Mouse (Mus musculus): ENCODE data around the gene App.

Gene App

DNA sequence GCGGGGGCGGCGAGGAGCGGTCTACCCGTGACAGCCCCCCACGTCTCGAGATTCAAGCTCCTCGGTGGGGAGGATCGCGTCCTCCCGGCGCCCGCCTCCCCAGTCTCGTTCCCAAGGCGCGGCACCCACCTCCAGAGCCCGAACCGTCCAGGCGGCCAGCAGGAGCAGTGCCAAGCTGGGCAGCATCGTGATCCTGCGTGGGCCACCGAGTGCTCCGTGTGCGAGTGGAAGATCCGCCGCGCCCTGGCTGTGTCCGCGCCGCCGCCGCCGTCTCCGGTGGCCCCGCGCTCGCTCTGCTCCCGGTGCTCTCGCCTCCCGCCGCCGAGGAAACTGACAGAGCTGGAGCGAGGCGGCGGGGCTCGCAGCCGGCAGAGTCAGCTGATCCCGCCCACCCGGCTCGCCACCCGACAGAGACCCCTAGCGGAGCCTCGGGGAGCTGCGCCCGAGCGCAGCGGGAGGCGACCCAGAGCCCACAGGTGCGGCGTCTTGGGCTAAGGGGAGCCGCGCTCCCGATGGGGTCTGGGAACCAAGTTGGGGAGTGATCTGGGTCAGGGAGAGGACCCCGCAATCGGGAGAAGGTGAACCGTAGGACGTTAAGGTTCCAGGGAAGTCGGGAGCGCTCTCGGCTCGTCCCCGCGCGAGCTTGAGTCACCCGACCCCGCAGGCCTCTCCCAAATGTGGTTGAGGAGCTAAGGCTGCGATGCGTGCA, at the start of gene App:
TSS of gene App (minus strand) at position 394 of the 709 bp plus-strand sequence.
- peak; percentile 79 for DNase-seq (ENCODE audit: low read depth, low spot score)

DNA sequence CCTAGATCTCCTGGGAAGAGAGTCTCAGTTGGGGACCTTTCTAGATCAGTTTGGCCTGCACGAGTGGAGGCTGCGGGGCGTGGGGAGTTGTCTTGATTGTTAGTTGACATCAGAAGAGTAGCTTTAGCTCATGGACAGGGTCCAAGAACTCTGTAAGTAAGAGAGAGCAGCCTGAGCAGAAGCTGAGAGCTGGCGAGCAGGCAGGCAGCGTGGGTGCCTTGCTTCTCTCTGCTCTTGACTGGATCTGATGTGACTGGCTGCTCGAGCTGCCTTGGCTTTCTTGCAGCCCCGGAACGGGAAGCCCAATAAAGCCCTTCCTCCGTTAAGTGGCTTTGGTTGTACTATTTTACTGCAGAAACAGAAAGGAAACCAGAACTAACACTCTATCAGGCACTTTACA, 42.3 kb upstream of the App start:
- no peak for DNase-seq (ENCODE audit: low read depth, low spot score)

DNA sequence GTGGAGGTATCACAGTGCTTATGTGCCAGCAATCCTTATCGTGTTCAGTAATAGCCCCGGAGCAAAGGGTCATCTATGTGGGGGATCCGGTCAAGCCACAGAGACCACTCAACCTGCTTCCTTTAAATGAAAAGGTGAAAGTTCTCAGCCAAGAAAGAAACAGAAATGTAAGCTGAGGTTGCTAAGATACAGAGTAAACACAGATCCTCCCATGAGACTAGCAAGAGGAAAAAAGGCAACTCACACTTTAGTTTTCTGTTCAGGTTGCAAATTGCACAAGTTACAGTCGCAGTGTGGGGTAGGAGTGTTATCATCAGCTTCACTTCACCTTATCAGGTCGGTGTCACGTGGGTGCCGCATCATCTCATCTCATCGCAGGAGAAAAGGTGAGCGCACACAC, 41.6 kb upstream of the App start:
- no peak for DNase-seq (ENCODE audit: low read depth, low spot score)

DNA sequence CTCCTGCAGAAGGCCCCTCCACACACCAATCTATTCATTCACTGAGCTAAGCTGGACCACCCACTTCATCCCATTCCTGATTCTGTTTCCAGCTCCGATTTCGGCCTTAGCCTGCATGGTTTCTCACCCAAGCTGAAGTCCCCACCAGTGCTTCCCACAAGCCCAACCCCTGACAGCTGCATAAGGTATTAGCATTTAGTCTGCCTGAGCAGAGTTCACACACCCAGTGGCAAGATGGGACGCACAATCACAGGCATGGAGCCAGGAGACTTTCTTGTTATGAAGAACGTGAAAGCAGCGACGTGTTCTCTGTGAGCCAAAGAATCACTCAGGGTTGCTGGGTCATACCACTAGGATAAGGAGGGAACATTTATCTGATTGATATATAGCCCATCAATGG, 22.1 kb upstream of the App start:
- no peak for DNase-seq (ENCODE audit: low read depth, low spot score)

DNA sequence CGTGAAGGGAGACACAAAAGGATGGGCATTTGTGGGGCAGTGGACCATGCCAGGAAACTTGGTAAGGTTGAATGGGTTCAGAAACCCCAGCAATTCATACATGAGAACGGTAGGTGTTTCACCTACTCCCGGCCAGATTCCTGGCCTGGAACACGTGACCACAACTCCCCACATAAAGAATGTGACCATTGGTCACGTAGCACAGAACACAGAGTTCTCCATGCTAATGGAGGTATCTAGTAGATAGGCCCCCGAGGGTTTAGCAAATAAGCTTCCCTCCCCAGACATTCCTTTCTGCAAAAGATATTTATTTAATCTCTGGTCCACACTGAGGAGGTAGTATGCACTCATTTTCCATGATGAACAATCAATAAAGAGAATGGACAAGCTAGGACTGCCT, 21.6 kb upstream of the App start:
- no peak for DNase-seq (ENCODE audit: low read depth, low spot score)

DNA sequence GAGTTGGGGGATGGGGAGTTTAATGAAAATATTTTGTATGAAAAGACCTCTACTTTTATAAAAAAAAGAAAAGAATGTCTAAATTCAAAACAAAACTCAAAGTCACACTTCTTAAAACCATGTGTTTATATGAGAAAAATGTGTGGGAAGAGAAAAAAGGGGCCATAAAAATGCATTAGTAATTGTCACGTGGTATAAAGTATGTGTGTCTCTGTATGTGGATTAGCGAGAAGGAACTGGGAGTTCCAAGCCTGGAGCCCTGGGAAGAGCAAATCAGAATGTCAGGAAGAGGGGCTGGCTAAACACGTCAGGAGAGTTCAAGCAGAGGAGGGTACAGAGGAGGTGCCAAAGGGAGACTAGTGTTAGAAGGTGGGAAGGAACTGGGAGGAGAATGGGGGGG, 7.9 kb upstream of the App start:
- no peak for DNase-seq (ENCODE audit: low read depth, low spot score)

DNA sequence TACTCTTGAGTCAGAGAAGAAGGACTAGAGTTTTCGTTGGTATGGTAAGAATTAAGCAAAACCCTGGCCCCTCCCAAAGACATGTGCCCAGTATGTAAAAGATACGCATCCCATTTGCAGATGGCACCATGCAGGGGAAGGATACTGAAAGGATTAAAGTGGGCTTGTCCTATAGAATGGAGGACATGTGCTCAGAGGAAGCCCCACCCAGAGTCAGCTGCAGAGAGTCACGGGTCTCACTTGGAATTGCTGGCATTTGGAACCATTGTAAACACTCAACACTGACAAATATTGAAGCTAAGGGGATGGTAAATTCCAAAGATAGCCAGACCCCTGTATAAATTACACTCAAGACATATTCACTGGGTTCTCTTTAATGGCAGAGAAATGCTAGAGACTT, 7.1 kb upstream of the App start:
- DNase-seq (ENCODE audit: low read depth, low spot score): peak; percentile 10

DNA sequence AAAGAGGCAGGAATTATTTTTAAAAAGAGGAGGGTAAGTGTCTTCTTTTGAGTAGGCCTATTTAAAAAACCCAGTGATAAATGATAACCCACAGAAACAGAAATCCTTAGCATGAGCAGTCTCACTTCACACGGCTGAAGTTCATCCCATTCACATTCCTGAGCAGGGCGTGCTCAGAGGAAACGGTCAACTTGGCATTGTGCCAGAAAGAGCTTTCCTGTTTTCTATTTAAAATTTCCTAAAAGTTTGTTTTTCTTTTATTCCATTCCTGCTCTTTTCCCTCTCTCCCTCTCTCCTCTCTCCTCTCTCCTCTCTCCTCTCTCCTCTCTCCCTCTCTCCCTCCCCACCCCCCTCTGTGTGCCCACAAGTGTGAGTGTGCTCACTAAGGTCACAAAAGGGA, 3.1 kb upstream of the App start:
- peak; percentile 43 for DNase-seq (ENCODE audit: low read depth, low spot score)

DNA sequence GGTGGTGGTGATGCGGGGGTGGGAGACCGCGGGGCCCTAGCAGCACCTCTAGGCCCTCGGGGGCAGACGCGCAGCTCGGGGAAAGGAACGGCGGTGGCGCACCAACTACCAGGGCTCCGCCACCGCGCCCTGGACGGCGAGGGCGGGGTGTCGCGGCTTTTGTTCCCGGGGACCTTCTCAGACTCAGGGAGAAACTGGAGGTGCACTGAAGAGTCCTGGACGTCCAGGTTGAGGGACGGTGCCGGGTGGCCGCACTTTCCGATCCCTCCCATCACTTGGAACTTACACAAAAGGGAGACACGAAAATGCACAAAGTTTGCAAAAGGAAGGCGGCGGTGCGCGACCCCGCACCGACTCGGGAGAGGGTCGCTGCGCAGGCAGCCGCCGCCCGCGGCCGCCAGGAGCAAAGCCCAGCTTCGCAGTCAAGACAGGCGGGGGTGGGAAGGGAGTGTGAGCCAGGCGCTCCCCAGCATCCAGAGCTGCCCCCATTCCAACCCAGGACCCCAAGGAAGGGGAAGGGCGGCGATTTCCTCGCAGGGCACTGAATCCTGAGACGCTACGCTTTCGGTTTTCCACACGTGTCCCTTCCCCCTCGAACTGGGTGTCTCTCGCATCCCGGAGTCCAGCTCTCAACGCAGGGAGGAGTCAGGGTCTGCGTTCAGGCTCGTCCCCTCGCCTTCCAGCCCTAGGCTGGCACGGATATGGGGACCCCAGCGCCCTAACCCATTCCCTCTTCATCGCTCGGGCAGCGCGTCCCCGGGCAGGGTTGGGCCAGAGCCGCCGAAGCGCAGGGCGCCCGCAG, 794 bp downstream of the App start:
- peak; percentile 54 for DNase-seq (ENCODE audit: low read depth, low spot score)

DNA sequence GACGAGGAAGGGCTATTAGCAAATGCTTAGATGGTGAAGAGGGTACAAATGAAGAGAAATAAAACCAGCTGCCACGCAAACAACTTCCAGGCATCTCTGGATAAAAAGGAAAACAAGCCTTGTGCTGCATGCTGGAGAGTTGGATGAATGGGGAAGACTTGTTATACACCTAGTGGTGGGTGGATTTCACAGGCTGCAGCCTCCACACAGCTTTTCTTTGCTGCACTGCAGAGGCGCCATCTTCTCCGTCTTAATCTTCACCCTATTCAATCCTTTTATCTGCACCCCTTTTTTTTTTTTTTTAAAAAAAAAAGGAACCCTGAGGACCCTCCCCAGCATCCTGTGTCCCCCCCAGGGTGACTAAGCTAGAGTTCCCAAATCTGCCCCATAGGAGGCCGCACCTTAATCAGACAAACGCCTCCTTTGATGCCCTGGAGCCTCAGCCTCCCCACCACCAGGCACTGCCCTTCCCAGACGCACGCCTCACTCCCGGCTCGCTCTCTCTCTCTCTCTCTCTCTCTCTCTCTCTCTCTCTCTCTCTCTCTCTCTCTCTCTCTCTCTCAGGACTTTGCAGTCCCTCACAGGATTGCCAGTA, 1.5 kb downstream of the App start:
- peak; percentile 59 for DNase-seq (ENCODE audit: low read depth, low spot score)

DNA sequence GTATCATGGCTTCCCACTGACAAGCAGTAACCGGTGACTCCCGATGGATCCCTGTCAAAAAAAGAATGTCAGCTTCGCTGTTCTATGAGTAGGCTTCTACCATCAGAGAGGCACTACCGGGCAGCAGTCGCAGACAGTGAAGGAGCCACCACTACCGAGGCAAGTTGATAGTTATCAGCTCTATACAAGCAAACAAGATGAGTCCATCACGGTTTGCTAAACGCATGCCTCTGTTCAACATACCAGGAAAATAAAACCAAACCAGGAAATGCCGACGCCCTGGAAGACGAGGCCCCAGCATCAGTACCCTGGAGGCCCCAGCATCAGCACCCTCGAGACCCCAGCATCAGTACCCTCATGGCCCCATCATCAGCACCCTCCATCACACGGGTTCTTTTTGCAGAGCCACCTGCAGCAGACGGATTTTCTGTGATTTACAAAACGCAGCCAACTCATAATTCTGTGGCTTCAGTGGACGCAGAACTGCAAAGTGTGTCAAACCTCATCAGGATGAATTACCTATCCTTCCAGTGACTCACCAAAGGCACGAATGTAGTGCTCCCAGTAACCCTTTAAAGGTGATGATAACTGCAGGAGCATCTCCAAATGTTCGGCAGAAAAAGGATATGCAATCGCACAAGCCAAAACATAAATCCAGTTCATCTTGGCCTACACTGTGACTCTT, 2.6 kb downstream of the App start:
- no peak for DNase-seq (ENCODE audit: low read depth, low spot score)

DNA sequence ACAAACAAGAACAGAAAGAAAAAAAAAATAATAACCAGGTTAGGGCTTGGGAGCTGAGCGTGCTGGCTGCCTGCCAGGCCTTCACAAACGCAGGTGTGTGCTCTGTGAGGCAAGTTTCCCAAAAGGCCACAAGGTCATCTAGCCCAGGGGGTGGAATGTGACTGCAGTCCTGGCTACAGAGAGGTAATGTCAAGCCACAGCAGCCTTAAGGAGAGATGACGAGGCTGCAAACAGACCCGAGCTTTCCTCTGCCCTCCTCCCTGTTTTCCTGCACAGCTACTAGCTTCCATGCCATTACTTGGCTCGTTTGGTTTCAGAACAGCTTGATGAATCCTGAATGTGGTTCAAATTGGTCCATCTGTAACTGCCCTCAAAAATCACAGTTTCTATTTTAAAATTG, 4.7 kb downstream of the App start:
- DNase-seq (ENCODE audit: low read depth, low spot score): no peak

DNA sequence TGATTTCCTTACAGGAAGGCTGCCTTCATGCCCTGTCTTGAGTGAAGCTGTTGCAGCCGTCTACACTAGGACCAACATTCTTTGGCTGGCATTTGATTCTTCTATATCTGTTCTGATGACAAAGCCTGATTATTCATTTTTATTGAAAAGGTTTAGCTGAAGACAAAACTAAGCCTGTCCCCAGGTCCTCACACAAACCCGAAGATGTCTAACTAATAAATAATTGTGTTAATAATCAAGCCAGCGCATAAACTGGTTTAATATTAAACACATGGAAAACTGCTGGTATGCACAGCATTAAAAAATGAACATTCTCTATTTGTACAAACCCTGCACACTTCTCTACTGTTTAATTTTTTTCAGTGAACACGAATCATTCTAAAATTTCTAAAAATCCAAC, 7.4 kb downstream of the App start:
- no peak for DNase-seq (ENCODE audit: low read depth, low spot score)

DNA sequence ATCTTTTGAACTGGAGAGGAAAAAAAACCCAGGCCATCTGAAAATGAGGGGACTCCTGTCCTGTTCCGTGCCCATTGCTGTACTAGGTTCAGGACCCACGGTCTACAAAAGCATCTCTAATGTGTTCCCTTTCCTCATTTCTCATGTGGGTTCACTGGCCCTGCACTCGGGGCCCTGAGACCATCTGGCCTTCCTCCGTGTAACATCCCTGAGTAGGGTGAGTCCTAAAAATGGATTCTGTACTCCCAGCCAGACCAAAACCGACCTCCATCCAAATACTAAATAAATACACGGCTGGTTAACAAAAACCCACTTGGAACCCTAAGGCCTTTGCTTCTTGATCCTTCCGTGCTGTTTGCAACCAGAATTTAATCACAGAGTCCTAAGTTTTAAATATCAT, 7.9 kb downstream of the App start:
- DNase-seq (ENCODE audit: low read depth, low spot score): no peak

DNA sequence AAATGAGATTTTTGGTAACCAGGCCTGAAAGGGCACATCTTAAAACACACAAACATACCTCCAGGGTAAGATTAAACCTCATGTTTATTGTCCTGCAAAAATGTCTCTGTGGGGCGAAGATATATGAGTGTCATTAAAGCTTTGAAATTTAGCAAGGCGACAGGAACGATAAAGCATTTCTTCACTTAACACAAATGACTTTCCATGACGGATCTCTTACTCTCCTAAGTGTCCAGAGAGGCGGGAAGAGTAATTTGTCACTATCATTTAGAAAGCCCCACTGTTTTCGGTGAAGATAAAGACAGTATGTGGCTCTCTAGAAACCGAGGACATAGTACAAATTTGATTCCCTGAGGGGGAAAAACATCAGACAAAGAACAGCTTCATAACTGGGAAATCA, 8.4 kb downstream of the App start:
- DNase-seq (ENCODE audit: low read depth, low spot score): no peak

DNA sequence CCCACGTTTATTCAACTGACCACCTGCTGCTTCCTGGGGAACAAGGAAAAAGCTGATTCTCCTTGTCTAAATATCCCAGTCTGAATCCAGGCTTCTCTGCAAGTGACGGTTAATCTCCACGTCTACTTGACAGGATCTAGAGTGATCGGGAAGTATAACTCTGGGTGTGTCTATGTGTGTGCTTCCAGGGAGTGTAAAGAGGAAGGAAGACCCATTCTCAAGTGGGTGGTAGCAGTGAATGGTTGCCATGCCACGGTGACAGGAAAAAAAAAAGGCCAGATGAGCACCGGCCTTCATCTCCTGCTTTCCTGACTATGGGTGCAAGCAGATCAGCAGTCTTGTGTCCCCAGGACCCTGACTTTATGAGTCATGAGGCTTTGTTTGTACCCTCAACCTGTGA, 10.8 kb downstream of the App start:
- no peak for DNase-seq (ENCODE audit: low read depth, low spot score)

DNA sequence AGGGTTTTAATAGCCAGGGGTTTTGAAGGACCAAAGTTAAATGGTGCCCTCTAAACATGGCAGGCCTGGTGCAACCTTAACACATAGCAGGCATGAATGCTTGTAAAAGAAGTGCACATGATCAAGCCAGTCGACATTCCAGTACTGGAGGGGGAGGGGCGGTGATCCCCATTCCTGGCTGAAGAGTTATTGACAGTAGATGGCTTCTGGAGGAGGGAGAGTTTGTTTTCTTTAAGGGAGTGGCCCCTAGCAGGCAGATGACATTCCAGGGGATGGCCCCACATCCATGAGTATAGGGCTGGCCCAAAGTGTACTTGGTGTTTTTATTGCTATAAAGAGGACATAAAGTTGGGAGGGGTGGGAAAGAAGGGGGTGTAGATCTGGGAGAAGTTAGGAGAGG, 13.4 kb downstream of the App start:
- peak; percentile 35 for DNase-seq (ENCODE audit: low read depth, low spot score)

DNA sequence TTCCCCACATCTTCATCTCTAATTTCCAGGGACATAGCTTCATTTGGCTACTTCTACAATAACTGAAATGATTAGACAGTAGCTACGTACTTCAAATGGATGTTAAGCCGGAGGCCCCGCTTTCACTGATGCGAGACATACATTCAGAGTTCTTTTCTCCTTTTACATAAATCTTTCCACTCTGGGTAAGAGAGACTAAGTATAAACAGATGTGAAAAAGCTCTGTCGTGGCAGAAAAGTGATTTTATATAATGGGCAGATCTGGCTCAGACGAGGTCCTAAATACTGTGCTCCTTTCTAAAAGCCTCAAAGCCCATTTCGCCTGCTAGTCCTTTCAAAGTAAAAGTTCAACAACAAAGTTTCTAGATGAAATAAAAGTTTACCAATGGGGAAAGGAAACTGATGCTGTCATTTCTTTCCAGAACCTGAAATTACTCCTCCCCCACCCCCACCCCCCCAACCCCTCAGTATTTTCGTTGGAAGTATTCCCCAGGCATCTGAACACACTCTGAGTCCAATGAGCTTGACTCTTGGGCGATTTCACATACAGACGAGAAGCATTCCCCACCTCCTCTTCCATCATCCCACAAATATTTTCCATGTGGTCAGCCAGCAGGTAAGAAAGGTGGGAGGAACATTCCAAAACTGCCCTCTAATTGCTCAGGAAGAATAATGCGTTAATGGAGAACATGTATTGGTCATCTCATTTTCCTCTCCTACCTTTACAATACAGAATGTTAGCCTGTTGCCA, 15.6 kb downstream of the App start:
- no peak for DNase-seq (ENCODE audit: low read depth, low spot score)

DNA sequence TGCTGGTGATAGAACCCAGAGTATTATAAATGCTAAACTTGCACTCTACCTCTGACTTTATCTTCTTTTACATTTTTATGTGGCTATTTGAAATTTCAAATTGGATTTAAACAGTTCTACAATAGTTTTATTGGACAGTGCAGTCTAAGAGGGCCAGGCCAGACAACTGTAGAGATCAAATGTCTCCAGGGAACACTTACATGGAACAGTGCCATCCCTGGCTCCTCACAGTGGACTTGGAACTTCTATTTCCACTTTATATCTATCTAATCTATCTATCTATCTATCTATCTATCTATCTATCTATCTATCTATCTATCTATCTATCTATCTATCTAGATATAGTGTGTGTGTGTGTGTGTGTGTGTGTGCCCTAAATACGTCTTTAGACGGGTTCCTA, 16.4 kb downstream of the App start:
- no peak for DNase-seq (ENCODE audit: low read depth, low spot score)

DNA sequence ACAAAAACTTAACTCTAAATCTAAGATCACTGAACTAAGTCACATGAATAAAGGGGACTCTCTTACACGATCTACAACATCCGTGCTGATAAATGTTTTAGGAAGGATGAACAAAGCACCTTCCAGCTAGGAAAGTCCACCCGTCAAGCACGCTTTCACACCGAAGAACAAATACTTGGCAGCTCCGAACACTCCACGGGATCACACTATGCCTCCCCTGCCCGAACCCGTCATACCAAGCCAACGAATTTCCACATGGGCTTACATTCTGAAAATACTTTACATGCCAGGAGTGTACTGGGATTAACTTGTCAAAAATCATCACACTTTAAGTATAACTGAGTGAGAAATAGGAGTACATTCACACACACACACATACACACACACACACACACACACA, 17.7 kb downstream of the App start:
- DNase-seq (ENCODE audit: low read depth, low spot score): no peak

DNA sequence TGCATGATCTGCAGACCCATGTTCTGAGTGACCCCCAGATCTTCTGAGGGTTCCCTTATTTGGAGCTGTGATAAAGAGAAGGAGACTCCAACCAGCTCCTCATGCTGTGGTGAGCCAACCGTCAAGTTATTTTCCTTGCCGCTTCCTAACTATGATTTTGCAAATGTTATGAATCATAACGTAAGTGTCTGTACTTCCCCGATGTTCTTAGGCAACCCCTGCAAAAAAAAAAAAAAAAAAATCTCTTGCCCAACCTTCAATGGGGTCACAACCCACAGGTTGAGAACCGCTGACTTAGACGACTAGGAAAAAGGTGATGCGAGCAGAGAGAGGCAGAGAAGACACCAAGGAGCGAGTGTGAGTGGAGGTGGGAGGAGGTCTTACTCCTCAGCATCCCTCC, 21.1 kb downstream of the App start:
- no peak for DNase-seq (ENCODE audit: low read depth, low spot score)

DNA sequence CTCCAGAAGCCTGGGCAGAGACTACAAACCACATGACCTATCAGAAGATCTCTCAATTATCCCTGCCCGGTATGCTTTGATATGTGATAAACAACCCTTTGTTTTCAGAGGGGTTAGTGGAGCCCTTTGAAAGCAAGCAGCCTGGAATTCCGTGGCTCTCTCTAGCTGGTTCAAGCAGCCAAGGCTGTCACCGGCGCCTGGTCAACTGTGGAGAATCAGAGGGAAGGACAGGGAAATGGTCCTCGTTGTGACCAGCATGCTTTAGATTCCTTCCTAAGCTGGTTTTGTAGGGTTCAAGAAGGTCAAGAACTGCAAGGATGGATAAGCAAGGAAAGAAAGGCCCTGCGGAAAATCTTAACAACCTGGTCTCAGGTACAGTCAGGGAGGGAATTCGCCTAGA, 21.9 kb downstream of the App start:
- no peak for DNase-seq (ENCODE audit: low read depth, low spot score)

Measured in R1 (cell line).